Mouse (Mus musculus) cerebellum, adult 18-20 months (tissue): ENCODE results near the gene Cdh16.

Experiments used
- DNase-seq, 2 experiments: peaks; one replicate each; pipeline ENCODE4 v3.0.0; 2021

Gene Cdh16

DNA sequence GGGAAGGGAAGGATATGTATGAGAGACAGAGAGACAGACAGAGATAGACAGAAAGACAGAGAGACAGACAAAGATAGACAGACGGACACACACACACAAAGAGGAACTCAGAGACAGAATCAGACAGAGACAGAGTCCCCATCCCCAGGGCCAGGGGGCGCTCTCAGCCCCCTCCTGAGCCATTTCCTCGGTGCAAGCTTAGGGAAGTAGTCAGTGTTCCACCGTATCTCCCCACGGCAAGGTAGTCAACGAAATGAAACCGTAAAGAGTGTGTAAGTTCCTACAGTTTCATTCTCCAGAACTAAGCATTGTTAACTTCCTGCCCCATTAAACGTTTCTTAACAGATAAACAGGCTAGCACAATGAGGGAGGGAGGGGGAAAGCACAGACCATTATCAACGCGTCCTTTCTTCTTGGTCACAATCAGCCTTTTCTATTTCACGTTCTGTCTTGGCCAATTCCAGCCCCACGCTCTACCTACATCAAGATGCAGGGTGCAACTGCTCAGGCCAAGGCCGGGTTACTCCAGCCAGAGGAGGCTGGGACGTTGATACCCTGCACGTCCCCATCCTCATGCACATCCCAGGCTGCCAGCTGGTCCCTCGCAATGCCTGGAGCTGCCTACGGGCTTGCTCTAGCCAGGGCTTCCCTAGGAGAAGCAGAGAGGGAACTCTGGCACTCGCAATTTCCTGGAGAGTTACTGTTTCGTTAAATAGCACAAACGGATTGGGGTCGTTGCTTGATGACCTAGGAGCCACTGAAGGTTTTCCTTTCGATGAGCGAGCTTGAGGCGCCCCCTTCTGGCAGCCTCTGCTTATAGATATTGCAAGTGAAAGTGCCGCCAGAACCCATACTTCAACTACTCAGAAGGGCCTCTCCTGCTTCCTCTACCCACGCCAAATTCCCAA is 53.5 kb downstream of the Cdh16 start:
- DNase-seq = peak; percentile 85 to 91

DNA sequence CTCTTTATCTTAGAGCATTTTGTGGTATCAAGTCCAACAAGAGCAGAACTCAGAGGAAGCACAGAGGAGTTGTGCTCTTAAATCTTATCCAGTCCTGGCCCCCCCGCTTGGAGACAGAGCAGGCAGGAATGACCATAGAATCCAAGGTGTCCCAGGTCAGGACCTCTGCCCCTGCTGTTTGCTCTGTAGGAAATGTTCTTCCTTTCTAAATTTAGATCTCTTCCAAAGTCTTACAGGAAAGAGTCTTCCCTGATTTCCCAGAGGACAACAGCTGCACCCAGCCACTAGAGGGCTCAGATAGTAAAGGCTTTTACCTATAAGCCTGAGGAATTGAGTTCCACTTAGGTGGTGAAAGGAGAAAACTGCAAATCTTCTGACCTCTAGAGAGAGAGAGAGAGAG is 54.6 kb downstream of the Cdh16 start:
- DNase-seq = no peak

DNA sequence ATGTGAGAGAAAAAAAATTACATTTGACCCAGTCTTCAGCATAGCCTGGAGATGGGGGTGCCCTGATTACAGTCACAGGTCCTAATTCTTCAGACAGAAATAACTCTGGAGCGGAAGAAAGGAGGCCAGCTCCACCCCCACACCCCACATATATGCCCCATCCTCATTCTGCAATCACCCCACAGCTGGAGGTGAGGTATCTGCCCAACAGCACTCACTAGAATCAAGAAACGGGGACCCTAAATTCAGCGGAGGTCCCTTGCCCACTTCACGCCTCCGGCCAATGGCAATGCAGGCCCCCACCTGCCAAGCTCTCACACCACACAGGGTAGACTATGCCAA is 58.8 kb downstream of the Cdh16 start:
- peak; percentile 19 to 25 for DNase-seq

DNA sequence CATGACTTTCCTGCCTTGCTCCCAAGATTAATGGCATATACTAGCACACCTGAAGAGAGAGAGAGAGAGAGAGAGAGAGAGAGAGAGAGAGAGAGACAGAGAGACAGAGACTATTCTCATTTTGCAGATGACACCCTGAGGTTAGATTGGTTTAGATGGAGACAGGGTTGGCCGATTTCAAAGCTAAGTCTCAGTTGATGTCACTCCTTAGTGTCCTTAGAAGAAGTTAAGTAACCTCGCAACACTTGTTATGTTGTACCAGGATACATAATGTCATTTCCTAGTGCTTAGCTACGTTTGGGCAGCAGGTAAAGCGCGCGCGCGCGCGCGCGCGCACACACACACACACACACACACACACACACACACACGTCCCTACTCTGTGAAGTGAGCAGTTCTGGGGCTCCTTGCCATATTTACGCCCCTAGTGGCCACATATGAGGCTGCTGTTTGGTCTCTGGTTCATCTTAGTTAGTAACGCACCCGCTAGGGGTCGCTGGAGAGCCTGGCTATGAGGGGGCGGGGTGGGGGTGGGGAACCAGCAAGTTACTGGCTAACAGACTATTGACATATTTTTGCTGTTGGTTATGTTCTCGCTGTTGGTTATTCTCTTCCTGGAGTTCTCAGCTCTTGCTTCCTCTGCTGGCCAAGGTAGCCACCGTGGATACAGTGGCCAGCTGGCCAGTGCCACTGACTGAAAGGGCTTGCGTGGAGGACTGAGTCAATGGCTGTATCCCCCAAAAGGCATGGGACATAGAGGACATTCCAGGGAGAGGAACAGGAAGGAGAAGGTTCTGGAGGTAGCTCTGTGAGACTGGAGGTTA is 59.4 kb downstream of the Cdh16 start:
- DNase-seq = peak; percentile 85 to 91

DNA sequence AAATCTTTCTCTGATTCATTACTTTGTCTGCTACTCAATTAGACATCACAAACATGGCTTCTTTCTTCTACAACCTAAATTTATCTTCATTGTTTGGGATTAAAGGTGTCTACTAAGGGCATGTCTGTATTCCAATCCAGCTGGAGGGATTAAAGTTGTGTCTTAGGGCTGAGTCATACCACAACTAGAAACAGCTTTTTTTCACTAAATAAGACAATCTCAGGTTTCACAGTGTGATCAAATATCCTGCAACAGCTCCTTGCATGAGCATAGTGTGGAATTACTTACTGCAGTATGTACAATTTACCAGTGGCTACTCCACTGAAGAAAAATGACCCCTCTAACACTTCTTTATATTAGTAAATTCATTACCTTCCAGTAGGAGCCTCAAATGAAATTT is 63.5 kb downstream of the Cdh16 start:
- no peak for DNase-seq

DNA sequence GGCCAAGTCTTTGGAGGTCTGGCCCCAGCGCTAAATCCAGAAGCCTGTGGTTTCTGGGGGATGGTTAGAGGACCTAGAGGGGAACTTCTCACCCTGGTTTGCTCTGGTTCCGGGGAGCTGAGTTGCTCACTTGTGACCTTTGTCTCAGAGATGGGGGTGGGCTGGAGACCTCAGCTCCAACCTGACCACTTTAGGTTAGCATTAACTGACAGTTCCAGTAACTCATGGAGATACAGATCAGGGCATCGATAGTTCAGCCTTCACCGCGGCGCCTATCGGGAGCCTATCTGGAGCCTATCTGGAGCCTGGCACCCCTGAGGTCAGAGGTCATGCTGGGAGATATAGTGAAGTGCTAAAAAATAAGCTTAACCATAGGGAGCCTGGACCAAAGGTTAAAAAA is 67.0 kb downstream of the Cdh16 start:
- DNase-seq = no peak

DNA sequence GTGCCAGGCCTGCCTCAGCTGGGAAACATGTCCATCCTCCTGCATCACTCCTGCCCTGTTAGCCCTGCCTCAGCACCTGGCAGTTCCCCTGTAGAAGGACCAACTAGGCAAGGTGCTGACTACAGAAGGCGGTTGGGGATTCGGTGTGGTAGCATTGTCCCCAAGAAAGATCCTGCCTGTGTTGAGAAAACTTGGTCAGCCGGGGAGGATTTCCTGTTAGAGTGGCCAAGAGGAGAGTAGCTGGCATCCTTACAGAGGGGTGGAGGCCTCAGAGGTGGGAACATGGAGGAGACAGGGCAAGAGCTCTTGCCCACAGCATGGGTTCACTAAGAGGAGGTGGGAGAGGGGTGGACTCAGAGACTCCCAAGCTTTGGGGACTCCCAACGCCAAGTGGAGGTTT is 69.0 kb downstream of the Cdh16 start:
- DNase-seq = no peak
